Mouse (Mus musculus) kidney, adult 2 months (tissue): ENCODE data around the gene Dmbx1. TPM values are rescaled to one million over a fixed set of nuclear protein-coding genes. Genes with fewer than 3 reads are reported as not detected.

ENCODE experiments used
- DNase-seq: peaks from one replicate; pipeline ENCODE4 v3.0.0; 2021
- H3K27ac ChIP-seq: fragments of 200-500 bp; 2 replicates; pipeline ENCODE4 v1.5.1; 2012; ENCODE audit warnings: low read depth, low read length, control low read depth, inconsistent platforms; ENCODE audit not compliant: insufficient read depth
- H3K27me3 ChIP-seq: fragments of 200-500 bp; replicated peaks from 2 replicates; pipeline ENCODE4 v1.6.1; 2012; ENCODE audit warnings: mild to moderate bottlenecking, moderate library complexity, low read length, inconsistent platforms; ENCODE audit not compliant: control insufficient read depth, insufficient read depth
- H3K36me3 ChIP-seq: fragments of 200-500 bp; 2 replicates; pipeline ENCODE4 v1.6.1; 2012; ENCODE audit warnings: mild to moderate bottlenecking, moderate library complexity, low read length, inconsistent platforms; ENCODE audit not compliant: control insufficient read depth, insufficient read depth
- H3K4me1 ChIP-seq: fragments of 200-500 bp; 2 replicates; pipeline ENCODE4 v1.6.1; 2011; ENCODE audit warnings: low read length; ENCODE audit not compliant: control insufficient read depth, insufficient read depth
- H3K4me3 ChIP-seq: fragments of 200-500 bp; 2 replicates; pipeline ENCODE4 v1.5.1; 2011; ENCODE audit warnings: mild to moderate bottlenecking, low read depth, low read length, control low read depth; ENCODE audit not compliant: insufficient read depth
- CTCF ChIP-seq: fragments of 200-500 bp; conservative IDR thresholded peaks from 2 replicates; pipeline ENCODE4 v1.5.1; 2011; ENCODE audit warnings: low read depth, mild to moderate bottlenecking, control low read depth, low read length, moderate library complexity, mixed read lengths; ENCODE audit not compliant: insufficient read depth, insufficient read length
- POLR2A ChIP-seq: fragments of 200-500 bp; IDR thresholded peaks from one replicate; pipeline ENCODE4 v1.6.1; 2011; ENCODE audit warnings: low read depth, low read length, control low read depth
- WGBS: fragments of 180-500 bp; shearing (Covaris S2); methylation state at CpG from one replicate; pipeline ENCODE4 v1.1.7; 2018; 5-methylcytosine and 5-hydroxymethylcytosine counted together
- polyA plus RNA-seq: library from polyadenylated mRNA; depleted of rRNA; stranded (reverse); fragments of >200 nt; gene quantifications from 2 replicates; pipeline ENCODE4 v1.2.3, GENCODE M21; 2012

Gene Dmbx1
- polyA plus RNA-seq, 1 experiment, result not detected

- Histone ChIP-seq H3K4me3 (no peak overlapping the region), H3K36me3 (no peaks in the 10 kb centered on the region), H3K27me3 (peaks cover 2% of the 10 kb centered on the region; the same call in 1 of the 2 replicates), H3K27ac (no peak overlapping the region), H3K4me1 (no peaks in the 10 kb centered on the region)
- no peak for DNase-seq
- TF ChIP-seq POLR2A, result no peak
- no peak for TF ChIP-seq CTCF
- WGBS, result 4% methylated on average over 39 of the region's 39 CpGs
Observed at GRCm38 (mm10) chr4:115979437-115979836, 39.7 kb upstream of the Dmbx1 start.

- no peak overlapping the region for H3K4me3 ChIP-seq
- DNase-seq, result no peak
- TF ChIP-seq CTCF, result no peak
- TF ChIP-seq POLR2A, result no peak
- no peak overlapping the region for H3K27ac ChIP-seq
- peaks cover 2% of the 10 kb centered on the region; the same call in 1 of the 2 replicates for H3K27me3 ChIP-seq
- WGBS, result 53% methylated on average over 4 of the region's 4 CpGs
- H3K4me1 ChIP-seq, result no peaks in the 10 kb centered on the region
- H3K36me3 ChIP-seq, result no peaks in the 10 kb centered on the region
Observed at GRCm38 (mm10) chr4:115978911-115979310, 39.2 kb upstream of the Dmbx1 start.

- DNase-seq, result no peak
- Histone ChIP-seq H3K27ac (no peak overlapping the region), H3K4me1 (no peaks in the 10 kb centered on the region), H3K27me3 (no peaks in the 10 kb centered on the region), H3K36me3 (no peaks in the 10 kb centered on the region), H3K4me3 (no peak overlapping the region)
- no peak for TF ChIP-seq CTCF
- no peak for TF ChIP-seq POLR2A
- WGBS, result 48% methylated on average over 24 of the region's 24 CpGs
Observed at GRCm38 (mm10) chr4:115972543-115972942, 32.8 kb upstream of the Dmbx1 start.

GRCm38 (mm10) chr4:115964446-115964845 lies 24.7 kb upstream of the Dmbx1 start:
- DNase-seq, result no peak
- Histone ChIP-seq H3K27me3 (peaks cover 7% of the 10 kb centered on the region), H3K27ac (no peak overlapping the region), H3K4me3 (no peak overlapping the region), H3K4me1 (peaks cover 2% of the 10 kb centered on the region; the same call in 1 of the 2 replicates), H3K36me3 (no peaks in the 10 kb centered on the region)
- no peak for TF ChIP-seq CTCF
- no peak for TF ChIP-seq POLR2A
- 16% methylated on average over 5 of the region's 5 CpGs for WGBS

GRCm38 (mm10) chr4:115963751-115964150 lies 24.0 kb upstream of the Dmbx1 start:
- Histone ChIP-seq H3K4me1 (peaks cover 2% of the 10 kb centered on the region; the same call in 1 of the 2 replicates), H3K36me3 (no peaks in the 10 kb centered on the region), H3K27me3 (peaks cover 7% of the 10 kb centered on the region), H3K4me3 (no peak overlapping the region), H3K27ac (no peak overlapping the region)
- 43% methylated on average over 6 of the region's 6 CpGs for WGBS
- TF ChIP-seq CTCF, result no peak
- TF ChIP-seq POLR2A, result no peak
- no peak for DNase-seq

- no peak overlapping the region for H3K27ac ChIP-seq
- H3K27me3 ChIP-seq, result peaks cover 7% of the 10 kb centered on the region
- no peaks in the 10 kb centered on the region for H3K36me3 ChIP-seq
- DNase-seq, result peak; percentile 21
- peak overlapping the region; percentile 51 for H3K4me3 ChIP-seq
- no peak for TF ChIP-seq CTCF
- TF ChIP-seq POLR2A, result no peak
- WGBS, result under 1% methylated on average over 79 of the region's 79 CpGs
- H3K4me1 ChIP-seq, result peaks cover 2% of the 10 kb centered on the region; the same call in 1 of the 2 replicates
Observed at GRCm38 (mm10) chr4:115962671-115963412, 23.1 kb upstream of the Dmbx1 start.

GRCm38 (mm10) chr4:115961991-115962390 lies 22.3 kb upstream of the Dmbx1 start:
- Histone ChIP-seq H3K36me3 (no peaks in the 10 kb centered on the region), H3K4me1 (peaks cover 2% of the 10 kb centered on the region; the same call in 1 of the 2 replicates), H3K4me3 (no peak overlapping the region), H3K27me3 (peaks cover 7% of the 10 kb centered on the region), H3K27ac (no peak overlapping the region)
- WGBS, result 19% methylated on average over 7 of the region's 7 CpGs
- TF ChIP-seq CTCF, result no peak
- no peak for TF ChIP-seq POLR2A
- no peak for DNase-seq
